Mouse (Mus musculus): ENCODE measurements around the gene Ssty1. TPM values are rescaled to one million over a fixed set of nuclear protein-coding genes. Genes with fewer than 3 reads are reported as not detected.
"Not testable (repeated sequence)": the region's sequence is repeated elsewhere in the genome, so short reads cannot be mapped to it uniquely, and the experiment has no call there.

The Ssty1 gene
- polyA plus RNA-seq (2015; fragmentation: Nextera tagmentation; extraction: Ambion mirVana), result not detected in 2 replicates

GRCm38 (mm10) chrY:18088816-18089215, at the start of gene Ssty1:
Ssty1 (plus strand) TSS chrY:18089116.
- H3K27me3 ChIP-seq; H3K9ac ChIP-seq; H3K4me3 ChIP-seq; H3K27ac ChIP-seq; H3K36me3 ChIP-seq; ATAC-seq (ENCODE audit: insufficient number of reproducible peaks, low FRiP score, low TSS enrichment, low read depth); H3K4me1 ChIP-seq; H3K4me2 ChIP-seq; H3K9me3 ChIP-seq: not testable (repeated sequence)

- H3K4me3 ChIP-seq; H3K9ac ChIP-seq; H3K4me2 ChIP-seq; H3K9me3 ChIP-seq; H3K27ac ChIP-seq; H3K36me3 ChIP-seq; H3K4me1 ChIP-seq; ATAC-seq (ENCODE audit: insufficient number of reproducible peaks, low FRiP score, low TSS enrichment, low read depth); H3K27me3 ChIP-seq: not testable (repeated sequence)
- WGBS, result no CpG with 5 or more reads among the region's 3 CpGs
These were observed 27.2 kb upstream of the Ssty1 start, which contains the start of gene Gm21764 for GRCm38 (mm10) chrY:18061712-18062111. Gm21764 (minus strand) TSS chrY:18061812.

Other genes starting within 250 kb of the Ssty1 start
- gene Gm21904, start 242.8 kb upstream of the Ssty1 start, polyA plus RNA-seq (2015; fragmentation: Nextera tagmentation; extraction: Ambion mirVana), result not detected in 2 replicates
- gene Gm20772, start 214.4 kb upstream of the Ssty1 start, polyA plus RNA-seq (2015; fragmentation: Nextera tagmentation; extraction: Ambion mirVana), result not detected in 2 replicates
- gene Gm20831, start 214.4 kb upstream of the Ssty1 start, polyA plus RNA-seq (2015; fragmentation: Nextera tagmentation; extraction: Ambion mirVana), result not detected in 2 replicates
- not detected in 2 replicates for gene Srsy, start 151.8 kb upstream of the Ssty1 start, polyA plus RNA-seq (2015; fragmentation: Nextera tagmentation; extraction: Ambion mirVana)
- not detected in 2 replicates for gene Gm21764, start 27.3 kb upstream of the Ssty1 start, polyA plus RNA-seq (2015; fragmentation: Nextera tagmentation; extraction: Ambion mirVana)

Measured in limb, embryonic 15.5 days (tissue).